Mouse (Mus musculus): ENCODE results near the gene C7.
"Not testable (repeated sequence)": the region's sequence is repeated elsewhere in the genome, so short reads cannot be mapped to it uniquely, and the experiment has no call there.

C7 gene

DNA sequence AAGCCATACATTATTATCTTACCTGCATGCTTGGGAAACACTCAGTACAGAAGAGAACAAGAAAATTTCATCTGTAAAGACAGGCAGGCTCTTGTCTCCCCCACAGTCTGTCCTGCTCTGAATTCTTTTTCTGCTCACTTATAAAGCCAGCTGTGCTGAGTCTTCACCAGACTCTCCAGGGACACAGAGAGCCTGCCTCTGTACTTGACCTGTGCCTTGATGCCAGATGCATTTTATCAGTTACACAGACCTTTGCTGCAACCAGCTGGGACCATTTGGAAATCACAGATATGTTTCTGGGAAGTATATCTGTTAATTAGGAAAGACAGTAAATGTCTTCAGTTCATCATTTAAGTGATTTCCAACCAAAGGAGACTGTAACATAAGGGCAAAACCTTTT lies at the start of gene C7:
Gene C7, minus strand, starts transcription at position 106 of the 400 bp plus-strand sequence.
- DNase-seq (ENCODE audit: low read depth) = no peak

DNA sequence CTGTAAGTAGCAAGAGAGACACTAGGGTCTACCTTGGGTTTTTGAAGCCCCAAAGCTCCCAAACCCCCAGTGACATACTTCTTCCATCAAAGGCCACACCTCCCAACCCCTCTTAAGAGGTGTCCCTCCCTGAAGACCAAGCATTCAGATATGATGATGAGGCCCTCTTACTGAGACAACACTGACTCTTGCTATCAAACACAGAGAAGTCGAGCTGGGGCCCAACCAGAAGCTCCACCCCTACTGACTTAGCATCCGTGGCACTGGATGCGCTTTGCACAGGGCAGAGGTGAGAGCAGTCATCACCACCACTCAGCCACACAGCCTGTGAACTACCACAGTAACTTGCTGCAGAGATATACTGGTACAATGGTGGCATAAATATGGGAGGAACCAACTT lies 49.1 kb upstream of the C7 start:
- no peak for DNase-seq (ENCODE audit: low read depth)

DNA sequence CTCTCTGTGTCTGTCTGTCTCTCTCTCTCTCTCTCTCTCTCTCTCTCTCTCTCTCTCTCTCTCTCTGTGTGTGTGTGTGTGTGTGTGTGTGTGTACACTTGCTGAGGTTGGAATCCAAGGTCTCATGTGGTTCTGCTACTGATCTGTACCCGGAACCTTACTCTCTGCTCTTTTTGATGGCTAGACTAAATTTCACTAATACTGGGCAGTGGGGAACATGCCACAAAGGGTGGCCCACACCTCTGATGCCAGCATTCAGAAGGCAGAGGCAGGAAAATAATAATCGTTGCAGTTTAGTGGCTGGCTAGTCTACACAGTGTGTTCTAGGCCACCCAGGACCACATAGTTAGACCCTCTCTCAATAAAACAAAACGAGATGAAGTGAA lies 45.1 kb upstream of the C7 start:
- no peak for DNase-seq (ENCODE audit: low read depth)

DNA sequence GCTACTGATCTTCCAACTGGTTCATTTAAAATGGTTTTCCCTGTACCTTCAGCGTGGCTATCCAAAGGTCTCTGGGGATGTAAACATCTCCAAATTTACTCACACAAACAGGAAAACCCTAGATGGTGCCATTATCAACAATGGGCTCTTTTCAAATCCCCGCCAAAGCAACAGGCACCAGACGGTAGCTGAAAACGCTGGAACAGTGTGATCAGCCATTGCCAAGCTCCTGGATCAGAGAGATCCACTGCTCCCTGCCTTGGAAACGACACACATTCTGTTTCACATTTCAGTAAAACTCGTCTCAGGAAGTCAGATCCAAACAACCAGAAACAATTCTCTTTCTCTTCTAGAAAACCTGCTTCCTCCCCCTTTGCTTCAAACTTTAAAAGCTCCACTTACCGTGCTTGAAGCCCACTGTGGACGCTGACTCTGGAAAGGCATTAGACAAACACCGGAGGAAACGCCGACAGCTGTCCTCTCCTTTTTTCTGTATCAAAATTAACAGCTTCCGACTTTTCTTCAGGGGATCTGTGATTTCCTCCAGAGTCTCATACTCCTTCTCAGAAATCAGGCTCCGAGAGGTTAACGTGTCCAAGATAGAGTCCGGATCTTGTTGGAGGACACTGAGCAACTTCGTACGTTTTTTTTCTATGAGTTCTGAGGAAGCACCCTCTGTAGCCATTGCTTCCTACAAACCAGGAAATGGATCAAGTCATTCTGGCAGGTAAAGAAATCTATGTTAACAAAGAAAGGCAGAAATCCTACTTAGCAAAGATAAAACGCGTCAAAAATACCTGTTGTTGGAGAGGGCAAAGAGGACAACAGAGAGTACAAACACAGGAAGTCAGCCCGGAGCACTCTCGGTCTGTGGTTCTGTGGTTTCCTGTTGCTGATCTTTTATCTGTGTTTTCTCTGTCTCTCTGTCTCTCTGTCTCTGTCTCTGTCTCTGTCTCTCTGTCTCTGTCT lies 44.4 kb upstream of the C7 start, which contains the start of gene Card6:
Gene Card6, minus strand, starts transcription at position 854 of the 969 bp plus-strand sequence.
- no peak for DNase-seq (ENCODE audit: low read depth)

DNA sequence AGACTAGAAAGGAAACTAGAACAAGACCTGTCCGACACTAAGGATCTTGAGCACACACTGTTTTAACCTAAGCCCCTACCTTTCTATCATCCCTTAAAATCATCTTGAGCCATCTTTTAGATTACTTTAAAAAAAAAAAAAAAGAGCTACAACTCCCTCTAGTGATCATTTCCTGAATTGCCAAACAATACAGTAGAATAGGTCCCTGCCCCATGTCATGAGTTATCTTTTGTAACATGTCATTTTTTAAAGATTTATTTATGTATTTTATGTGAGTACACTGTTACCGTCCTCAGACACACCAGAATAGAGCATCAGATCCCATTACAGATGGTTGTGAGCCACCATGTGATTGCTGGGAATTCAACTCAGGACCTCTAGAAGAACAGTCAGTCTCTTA lies 42.8 kb upstream of the C7 start:
- DNase-seq (ENCODE audit: low read depth) = no peak

DNA sequence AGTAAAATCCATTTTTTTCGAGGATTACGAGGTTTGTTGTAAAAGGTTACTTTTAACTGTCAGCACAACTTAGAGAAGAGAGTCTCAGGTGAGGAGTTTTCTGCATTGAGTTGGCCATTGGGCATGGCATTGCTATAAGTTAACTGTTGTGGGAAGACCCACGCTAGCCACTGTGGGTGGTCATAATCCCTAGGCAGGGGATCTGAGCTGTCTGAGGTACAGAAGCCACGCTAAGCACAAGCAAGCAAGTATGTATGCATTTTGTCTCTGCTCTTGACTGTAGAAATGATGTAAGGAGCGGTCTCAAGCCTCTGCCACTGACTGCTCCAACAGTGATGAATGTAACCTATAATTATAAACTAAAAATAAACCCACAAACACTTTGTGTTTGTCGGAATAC lies 42.4 kb upstream of the C7 start:
- no peak for DNase-seq (ENCODE audit: low read depth)

DNA sequence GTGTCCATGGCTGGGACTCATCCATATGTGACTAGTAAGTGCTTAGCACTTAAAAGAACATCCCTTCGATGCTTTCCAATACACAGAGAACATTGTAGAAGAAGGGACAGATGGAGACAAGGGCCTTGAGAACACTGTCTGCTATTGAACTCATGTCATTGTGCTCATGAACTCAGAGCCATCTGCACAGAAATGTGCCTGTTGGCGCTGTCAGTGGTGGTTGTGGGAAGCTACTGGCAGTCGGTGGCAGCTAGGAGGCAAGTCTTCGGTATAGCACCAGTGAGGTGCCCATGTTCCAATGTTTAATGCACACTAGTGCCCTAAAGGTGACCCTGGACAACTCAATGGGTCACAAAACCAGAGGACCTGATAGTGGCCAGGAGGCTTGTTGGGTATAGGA lies 38.8 kb upstream of the C7 start:
- DNase-seq (ENCODE audit: low read depth) = no peak

DNA sequence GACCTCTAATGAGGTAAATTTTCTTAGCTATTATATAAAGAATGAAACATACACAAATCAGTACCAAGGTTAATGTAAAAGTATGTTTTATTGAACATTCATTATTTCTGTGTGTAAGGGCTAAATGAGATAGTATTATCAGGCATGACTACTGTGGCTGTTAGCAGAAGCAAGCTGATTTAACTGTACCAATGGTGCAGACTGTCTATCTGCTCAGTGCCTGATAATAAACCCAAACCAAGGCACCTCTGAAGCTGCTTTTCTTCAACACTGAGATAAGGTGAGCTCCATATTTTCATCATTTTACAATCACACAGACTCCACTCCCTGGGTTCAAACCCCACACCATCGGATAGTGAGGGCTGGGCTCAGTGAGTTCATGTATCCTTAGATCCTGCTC lies 33.8 kb upstream of the C7 start:
- DNase-seq (ENCODE audit: low read depth) = no peak

DNA sequence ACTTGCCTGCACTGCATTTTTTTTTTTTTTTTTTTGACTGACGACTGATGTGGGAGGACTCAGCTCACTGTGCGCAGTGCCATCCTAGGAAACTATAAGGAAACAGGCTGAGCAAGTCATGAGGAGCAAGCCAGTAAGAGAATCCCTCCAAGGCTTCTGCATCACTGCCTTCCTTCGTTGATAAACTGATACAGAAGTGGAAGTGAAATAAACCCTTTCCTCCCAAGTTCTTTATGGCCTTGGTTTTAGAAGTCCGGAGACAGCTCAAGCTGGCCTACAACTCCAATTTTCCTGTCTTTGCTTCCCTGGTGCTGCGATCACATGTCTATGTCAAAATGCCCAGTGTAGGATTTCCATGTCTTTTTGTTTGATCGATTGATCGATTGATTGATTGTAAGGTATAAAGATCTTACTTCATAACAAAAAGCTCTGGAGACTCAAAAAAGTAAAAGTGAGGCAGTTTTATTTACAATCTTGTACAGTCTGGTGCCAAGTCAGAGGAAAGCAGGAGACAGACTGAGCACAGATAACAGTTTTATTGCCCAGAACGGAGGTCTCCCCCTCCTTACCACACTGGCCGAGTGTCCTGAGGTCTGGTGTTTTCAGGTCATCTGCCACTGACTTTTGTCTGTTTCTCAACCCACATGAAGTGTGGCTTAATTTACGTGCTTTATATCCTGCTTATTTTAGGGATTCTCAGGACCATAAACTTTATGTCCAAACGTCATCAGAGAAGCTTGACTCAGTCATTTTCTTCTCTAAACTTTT lies 32.2 kb upstream of the C7 start:
- no peak for DNase-seq (ENCODE audit: low read depth)

DNA sequence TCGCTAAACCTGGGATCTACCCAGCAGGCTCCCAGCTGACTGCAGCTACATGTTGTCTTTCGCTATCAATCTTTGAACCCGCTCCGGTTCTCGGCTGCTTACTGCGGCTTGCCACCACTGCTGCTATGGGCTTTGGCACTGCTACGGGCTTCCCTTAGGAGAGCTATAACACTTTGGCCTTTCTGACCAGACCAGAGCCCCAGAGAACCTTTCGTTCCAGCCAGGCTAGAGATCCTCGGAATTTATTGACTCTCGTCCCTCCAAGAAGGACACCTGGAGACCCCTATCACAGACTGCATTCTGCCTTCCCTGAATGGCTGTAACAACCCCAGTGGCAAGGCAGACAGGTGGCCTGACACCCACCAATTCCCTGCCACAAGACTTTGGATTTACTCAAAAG lies 26.6 kb upstream of the C7 start:
- no peak for DNase-seq (ENCODE audit: low read depth)

DNA sequence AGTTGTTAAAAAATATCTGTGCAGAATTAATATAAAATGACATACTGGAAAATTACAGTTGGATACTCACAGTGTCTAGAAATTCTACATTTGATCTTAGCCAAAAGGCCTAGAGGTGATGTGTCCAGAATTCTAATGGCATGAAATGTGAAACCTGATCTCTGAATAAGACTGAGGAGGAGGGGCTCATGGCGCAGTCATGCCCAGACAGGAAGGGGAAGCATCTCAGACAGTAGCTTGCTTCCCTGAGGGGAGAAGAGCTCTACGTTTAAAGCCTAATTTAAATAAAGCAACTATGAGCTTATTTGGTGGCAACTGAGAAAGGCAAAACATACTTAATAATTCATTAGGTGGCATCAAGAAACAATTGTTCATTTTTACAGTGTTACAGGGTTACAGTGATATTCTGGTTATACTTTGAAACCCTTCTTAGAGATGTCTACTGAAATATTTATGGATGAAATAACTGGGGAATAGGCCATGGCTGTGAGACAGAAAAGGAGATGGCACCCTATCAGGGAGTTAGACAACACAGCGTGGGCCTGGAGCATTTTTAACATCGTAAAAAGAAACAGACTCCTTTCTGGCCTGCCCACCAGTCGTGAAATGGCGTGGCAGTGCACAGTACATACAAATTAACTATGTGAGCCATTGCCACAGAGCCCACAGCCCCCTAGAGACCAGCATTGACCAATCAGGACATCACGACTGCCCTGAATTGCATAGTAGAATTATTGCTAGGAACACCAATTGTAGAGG lies 25.5 kb upstream of the C7 start:
- no peak for DNase-seq (ENCODE audit: low read depth)

DNA sequence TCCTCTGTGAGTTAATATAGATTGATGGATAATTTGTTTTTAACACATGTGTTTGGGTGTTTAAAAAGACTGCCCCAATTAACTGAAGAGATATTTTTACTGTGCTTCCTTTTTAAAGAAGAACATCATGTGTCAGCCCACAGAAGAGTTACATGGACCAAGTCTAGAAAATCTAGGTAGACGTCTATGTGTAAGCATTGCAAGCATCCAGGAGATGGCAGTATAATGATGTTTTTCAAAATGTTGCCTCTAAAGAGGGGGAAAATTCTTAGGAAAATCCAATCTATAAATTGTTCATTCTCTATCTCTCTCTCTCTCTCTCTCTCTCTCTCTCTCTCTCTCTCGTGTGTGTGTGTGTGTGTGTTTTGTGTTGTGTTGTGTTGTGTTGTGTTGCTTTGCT lies 22.6 kb upstream of the C7 start:
- DNase-seq (ENCODE audit: low read depth) = no peak

DNA sequence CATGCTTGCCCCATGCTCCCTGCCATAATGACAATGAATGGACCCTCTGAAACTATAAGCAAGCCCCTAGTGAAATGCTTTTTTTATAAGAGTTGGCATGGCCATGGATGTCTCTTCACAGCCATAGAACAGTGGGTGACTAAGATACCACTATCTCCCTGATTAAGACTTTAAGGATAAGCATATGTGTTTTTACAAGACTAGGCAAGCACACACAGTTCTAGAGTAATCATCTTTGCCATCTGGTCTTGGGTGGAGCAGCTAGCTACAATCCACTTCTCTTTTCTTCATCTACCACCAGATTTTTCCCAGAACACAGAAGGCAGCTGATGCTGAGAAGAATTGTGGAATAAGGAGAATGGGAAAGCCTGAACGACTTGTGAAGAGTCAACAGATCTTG lies 17.7 kb upstream of the C7 start:
- no peak for DNase-seq (ENCODE audit: low read depth)

DNA sequence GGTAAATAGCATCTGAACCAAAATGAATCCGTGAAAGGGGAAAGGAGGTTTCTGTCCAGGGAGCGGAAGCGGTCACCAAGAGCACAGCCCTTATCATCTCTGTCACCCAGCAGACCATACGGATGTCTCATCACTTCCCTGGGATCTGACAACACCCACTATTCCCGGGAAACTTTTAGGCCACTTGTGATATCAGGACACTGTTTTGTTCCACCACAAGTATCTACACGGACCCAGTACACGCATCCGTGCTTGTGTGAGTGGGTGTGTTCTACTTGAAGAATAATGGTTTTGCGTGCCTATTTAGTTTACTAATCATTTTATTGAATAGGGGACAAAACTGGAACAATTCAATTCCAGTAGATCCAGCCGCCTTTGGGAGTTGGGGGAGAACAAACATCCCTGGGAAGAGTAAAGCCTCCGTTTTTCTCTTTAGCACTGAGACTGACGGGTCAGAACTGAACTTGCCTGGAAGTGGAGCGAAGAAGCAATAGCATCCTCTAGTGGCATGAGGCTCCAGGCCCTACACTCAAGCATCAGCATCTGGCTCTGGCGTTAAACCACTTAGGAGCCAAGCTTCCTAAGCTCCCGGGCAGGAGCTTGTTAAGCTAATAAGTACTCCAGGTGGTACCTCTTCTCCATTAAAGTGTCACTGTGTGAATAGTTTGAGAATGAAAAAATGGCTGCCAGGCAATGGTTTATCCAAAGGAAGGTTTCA lies 5.4 kb upstream of the C7 start:
- DNase-seq (ENCODE audit: low read depth) = no peak

DNA sequence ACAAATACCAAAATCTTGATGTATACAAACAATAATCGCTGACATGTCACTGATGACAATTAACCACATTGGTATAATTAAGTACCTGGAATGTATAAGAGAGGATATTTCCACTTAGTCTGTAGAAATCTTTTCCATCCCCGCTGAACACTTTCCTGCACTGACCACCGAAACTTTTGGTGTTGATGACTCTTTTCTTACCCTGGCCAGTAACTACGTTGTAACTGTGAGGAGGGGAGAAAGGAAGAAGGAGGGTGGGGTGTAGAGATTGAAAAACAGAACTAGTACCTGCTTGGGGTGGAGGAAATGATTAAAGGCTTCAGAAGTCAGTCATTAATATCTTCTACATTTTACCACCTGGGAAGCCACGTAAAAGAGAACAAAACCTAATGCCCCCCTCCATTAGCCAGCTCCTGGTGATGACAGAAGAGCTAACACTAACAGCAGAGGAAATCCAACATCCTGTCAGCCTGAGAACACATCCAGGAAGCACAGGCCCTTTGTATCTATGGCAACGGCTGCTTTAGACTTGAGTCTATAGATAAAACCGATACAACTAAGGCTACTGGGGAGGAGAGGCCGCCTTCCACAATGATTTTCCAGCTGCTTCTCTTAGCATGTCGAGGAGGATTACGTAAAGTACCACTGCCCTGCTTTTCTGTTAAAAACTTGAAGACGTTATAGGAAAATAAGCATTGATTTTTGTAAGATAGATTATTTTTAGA lies 17.8 kb downstream of the C7 start:
- no peak for DNase-seq (ENCODE audit: low read depth)

DNA sequence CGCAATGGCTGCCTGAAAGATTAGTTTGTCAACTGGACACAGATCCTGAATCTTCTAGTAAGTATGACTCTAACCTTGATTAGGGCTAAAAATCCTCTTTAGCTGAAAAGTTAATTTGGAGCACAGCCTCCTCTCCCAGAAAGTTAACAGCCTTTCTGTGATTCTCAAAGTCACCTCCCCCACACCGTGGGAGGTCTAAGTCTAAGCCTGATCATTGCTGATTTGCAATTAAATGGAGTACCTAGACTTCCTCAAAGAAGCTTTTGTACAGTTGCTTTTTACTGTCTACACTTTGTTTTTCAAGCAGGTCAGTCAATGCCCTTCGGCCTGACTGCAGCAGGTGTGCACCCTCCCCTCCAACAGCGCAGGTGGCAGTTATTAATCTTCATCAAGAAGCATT lies 34.3 kb downstream of the C7 start:
- DNase-seq (ENCODE audit: low read depth) = no peak

DNA sequence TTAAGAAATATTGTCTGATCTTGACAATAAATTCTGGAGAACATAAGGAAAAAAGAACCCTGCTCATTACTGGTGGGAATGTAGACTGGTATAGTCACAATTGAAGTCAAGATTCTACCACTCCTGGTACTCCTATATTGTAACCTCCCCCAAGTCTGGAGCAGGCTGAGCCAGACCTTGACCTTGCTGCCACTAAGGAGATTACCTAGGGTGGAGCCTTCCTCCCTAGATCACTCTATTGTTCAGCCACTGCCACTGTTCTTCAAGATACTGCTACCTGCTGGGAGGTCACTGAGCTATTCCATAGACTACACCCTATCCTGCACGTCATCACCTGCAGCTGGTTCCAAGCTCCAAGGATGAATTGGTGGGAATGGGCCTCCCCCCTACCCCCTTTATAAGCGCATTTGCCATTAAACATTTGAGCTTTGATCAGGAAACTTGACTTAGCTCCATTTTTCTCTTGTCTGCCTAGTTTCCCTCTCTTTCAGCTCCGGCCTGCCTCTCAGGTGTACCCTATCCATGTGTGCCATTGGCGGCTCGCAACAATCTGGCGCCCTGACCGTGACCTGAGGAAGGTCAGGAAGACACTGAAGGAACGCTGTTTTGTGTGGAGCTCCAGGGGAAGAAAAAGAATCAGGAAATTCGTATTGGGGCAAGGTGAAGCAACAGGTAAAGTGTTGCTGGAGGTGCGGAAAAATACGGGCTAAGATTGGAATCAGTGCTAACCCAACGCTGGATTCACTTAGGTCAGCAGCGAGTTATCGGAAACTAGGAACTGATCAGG lies 39.9 kb downstream of the C7 start:
- DNase-seq (ENCODE audit: low read depth) = not testable (repeated sequence)

DNA sequence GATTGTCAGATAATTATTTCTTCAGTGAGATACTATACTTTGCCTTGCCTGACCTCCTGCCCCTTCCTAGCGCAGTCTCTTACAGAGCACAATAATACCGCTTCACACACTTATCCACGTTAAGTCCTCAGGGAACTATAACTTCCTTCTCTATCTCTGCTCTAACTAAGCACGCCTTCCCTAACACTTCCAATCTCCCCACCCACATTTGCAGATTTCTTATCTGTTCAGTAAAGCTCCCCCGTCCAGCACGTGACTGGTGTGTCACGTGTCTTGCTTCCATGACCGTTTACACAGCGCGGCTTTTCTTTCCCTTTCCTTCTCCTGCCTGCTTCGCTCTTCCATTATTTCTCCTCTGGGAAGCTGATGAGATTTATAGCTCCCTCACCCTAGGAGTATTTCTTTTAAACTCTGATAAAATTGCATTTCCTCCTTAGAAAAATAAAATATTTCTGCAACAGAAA lies 53.9 kb downstream of the C7 start:
- DNase-seq (ENCODE audit: low read depth) = no peak

DNA sequence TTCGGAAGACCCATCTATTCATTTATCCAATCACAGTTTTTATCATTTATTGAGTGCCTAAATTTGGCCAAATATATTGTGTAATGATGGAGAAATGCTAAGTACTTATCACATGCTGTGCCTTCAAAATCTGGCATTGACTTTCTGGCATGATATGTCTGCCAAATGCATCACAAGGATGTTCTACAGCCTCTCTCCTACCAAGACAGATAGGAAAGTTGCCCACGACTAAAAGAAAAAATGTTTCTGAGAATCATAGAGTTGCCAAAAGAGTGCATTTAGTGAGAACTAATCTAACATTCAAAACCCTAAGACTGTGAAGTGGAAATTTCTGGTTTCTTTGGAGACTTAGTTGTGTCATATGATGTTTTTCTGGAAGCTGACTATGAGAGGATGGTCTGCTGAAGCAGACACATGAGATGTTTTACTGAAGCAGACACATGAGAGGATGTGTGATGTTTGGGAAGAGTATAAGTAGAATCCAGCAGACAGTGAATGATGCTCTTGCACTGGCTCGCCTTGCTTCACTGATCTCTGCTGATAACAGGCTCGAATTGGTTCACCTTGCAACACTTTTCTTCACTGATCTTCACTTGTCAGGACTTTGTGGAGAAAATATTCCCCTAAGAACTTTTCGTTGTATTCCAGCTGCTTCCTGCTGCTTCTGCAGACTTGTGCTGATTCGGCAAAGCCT lies 59.9 kb downstream of the C7 start:
- DNase-seq (ENCODE audit: low read depth) = no peak

DNA sequence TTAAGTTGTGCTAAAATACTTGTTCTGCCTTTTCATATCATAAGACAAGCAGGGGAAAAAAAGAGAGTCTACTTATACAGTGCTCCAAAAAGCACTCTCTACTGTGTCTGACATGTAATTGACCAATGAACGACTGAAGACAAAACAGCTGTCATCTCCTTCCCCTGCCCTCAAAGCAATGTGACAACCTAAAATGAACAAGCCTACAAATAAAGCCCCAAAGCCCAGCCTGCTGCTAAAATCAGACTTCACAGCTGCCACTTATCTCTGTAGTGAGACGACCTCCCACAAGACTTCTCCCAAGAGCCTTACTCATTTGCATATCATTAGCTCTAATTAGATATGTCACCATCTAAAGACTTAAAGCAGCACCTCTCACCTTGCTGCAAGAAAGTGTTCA lies 60.6 kb downstream of the C7 start:
- DNase-seq (ENCODE audit: low read depth) = no peak

All from c-Kit-positive CD71-positive TER-119-negative erythroid progenitor cells, embryonic 14.5 days (primary cell).